Comparison of ENCODE assay signal across 25 mouse cellular contexts in genomic region chr6:7424731-7425130, GRCm38 (mm10).
"Had no signal": no experiment of that assay in that cellular context is flagged by ENCODE, and none has a peak within 500 bp of the region (broad histone marks: within the 10 kb centered on the region; RNA-seq: fewer than 3 reads in every experiment).

No protein-coding gene starts in this region.

- H3K9me3 ChIP-seq: liver, embryonic 13.5 days; liver, embryonic 15.5 days; lung, embryonic 15.5 days; midbrain, embryonic 10.5 days; midbrain, embryonic 12.5 days; neural tube, embryonic 13.5 days; neural tube, embryonic 15.5 days had no signal

- H3K27me3 ChIP-seq: liver, embryonic 13.5 days; liver, embryonic 15.5 days; lung, embryonic 15.5 days; megakaryocyte, embryonic 14.5 days; midbrain, embryonic 12.5 days; neural tube, embryonic 13.5 days; neural tube, embryonic 15.5 days had no signal

- H3K4me1 ChIP-seq: liver, embryonic 13.5 days; liver, embryonic 15.5 days; lung, embryonic 15.5 days; megakaryocyte, embryonic 14.5 days; midbrain, embryonic 10.5 days; midbrain, embryonic 12.5 days; neural tube, embryonic 13.5 days; neural tube, embryonic 15.5 days had no signal

- H3K9ac ChIP-seq: liver, embryonic 13.5 days; liver, embryonic 15.5 days; liver, postnatal 0 days; lung, embryonic 15.5 days; midbrain, embryonic 12.5 days; neural tube, embryonic 13.5 days; neural tube, embryonic 15.5 days had no signal

- H3K4me2 ChIP-seq: liver, embryonic 13.5 days; liver, embryonic 15.5 days; lung, embryonic 15.5 days; midbrain, embryonic 12.5 days; neural tube, embryonic 13.5 days; neural tube, embryonic 15.5 days had no signal

- H3K36me3 ChIP-seq: liver, embryonic 13.5 days; liver, embryonic 15.5 days; lung, embryonic 15.5 days; midbrain, embryonic 10.5 days; midbrain, embryonic 12.5 days; neural tube, embryonic 13.5 days; neural tube, embryonic 15.5 days had no signal

- H3K27ac ChIP-seq: liver, embryonic 13.5 days; liver, embryonic 15.5 days; lung, embryonic 15.5 days; macrophage; midbrain, embryonic 10.5 days; midbrain, embryonic 12.5 days; neural tube, embryonic 13.5 days; neural tube, embryonic 15.5 days had no signal

- ATAC-seq: liver, postnatal 0 days; lung, postnatal 0 days; midbrain, embryonic 16.5 days had no signal

- DNase-seq: liver, embryonic 13.5 days; liver, postnatal 0 days; lung, adult 2 months; lung, postnatal 14 days; lung, postnatal 36 days; midbrain, embryonic 14.5 days; retina, postnatal 1 day; right cerebral cortex, adult 18-20 months; right cerebral cortex, postnatal 25 days; right cerebral cortex, postnatal 4 days; spleen, adult 18-20 months; thymus, adult 18-20 months; thymus, postnatal 14 days; thymus, postnatal 36 days had no signal

- H3K4me3 ChIP-seq: liver, embryonic 13.5 days; liver, embryonic 15.5 days; lung, embryonic 15.5 days; megakaryocyte, embryonic 14.5 days; midbrain, embryonic 10.5 days; midbrain, embryonic 12.5 days; myocyte; neural tube, embryonic 13.5 days; neural tube, embryonic 15.5 days had no signal
